Mouse (Mus musculus) thymus, adult 2 months (tissue): Measurements from ENCODE around the gene Tspan33. TPM values are rescaled to one million over a fixed set of nuclear protein-coding genes. Genes with fewer than 3 reads are reported as not detected.
"Not testable (repeated sequence)": the region's sequence is repeated elsewhere in the genome, so short reads cannot be mapped to it uniquely, and the experiment has no call there.

ENCODE experiments used
- DNase-seq: peaks from one replicate; pipeline ENCODE4 v3.0.0; 2021
- H3K27ac ChIP-seq: fragments of 200-500 bp; 2 replicates; pipeline ENCODE4 v1.5.1; 2012; ENCODE audit warnings: low read length, control low read depth; ENCODE audit not compliant: control insufficient read depth, insufficient read depth
- H3K27me3 ChIP-seq: fragments of 200-500 bp; 2 replicates; pipeline ENCODE4 v1.6.1; 2012; ENCODE audit warnings: mild to moderate bottlenecking, low read length, moderate library complexity, mixed read lengths; ENCODE audit not compliant: control insufficient read depth, insufficient read depth
- H3K36me3 ChIP-seq: fragments of 200-500 bp; 2 replicates; pipeline ENCODE4 v1.6.1; 2012; ENCODE audit warnings: mild to moderate bottlenecking, low read length, moderate library complexity; ENCODE audit not compliant: control insufficient read depth, insufficient read depth
- H3K4me1 ChIP-seq: fragments of 200-500 bp; replicated peaks from 2 replicates; pipeline ENCODE4 v1.6.1; 2012; ENCODE audit warnings: low read length; ENCODE audit not compliant: control insufficient read depth, insufficient read depth
- H3K4me3 ChIP-seq: fragments of 200-500 bp; 2 replicates; pipeline ENCODE4 v1.5.1; 2012; ENCODE audit warnings: mild to moderate bottlenecking, low read length, control low read depth, moderate library complexity; ENCODE audit not compliant: control insufficient read depth, insufficient read depth
- CTCF ChIP-seq: fragments of 200-500 bp; IDR thresholded peaks from 2 replicates; pipeline ENCODE4 v1.5.1; 2012; ENCODE audit warnings: mild to moderate bottlenecking, control low read depth, low read length, moderate library complexity, borderline replicate concordance; ENCODE audit not compliant: control insufficient read depth, poor library complexity, insufficient read depth; ENCODE audit errors: extremely low read depth
- POLR2A ChIP-seq: fragments of 200-500 bp; IDR thresholded peaks from 2 replicates; pipeline ENCODE4 v1.6.1; 2012; ENCODE audit warnings: mild to moderate bottlenecking, low read length, control low read depth, moderate library complexity; ENCODE audit not compliant: control insufficient read depth, poor library complexity, insufficient read depth; ENCODE audit errors: extremely low read depth
- WGBS: fragments of 180-500 bp; shearing (Covaris S2); methylation state at CpG from one replicate; pipeline ENCODE4 v1.1.7; 2018; 5-methylcytosine and 5-hydroxymethylcytosine counted together
- polyA plus RNA-seq: library from polyadenylated mRNA; depleted of rRNA; stranded (reverse); fragments of >200 nt; gene quantifications from 2 replicates; pipeline ENCODE4 v1.2.3, GENCODE M21; 2012

Tspan33 gene
- polyA plus RNA-seq, 1 experiment, result 6.1 TPM

- DNase-seq, result no peak
- H3K27me3 ChIP-seq, result no peaks in the 10 kb centered on the region
- no peaks in the 10 kb centered on the region for H3K36me3 ChIP-seq
- WGBS, result 70% methylated on average over 3 of the region's 3 CpGs
- no peak for TF ChIP-seq CTCF
- TF ChIP-seq POLR2A, result no peak
- no peak overlapping the region for H3K27ac ChIP-seq
- no peaks in the 10 kb centered on the region for H3K4me1 ChIP-seq
- H3K4me3 ChIP-seq, result no peak overlapping the region
These were observed 57.6 kb downstream of the Tspan33 start for GRCm38 (mm10) chr6:29751466-29752152.

- no peaks in the 10 kb centered on the region for H3K36me3 ChIP-seq
- TF ChIP-seq POLR2A (no peak), CTCF (no peak)
- no peak overlapping the region for H3K27ac ChIP-seq
- WGBS, result 97% methylated on average over 11 of the region's 11 CpGs
- no peak for DNase-seq
- no peak overlapping the region for H3K4me3 ChIP-seq
- H3K27me3 ChIP-seq, result no peaks in the 10 kb centered on the region
- H3K4me1 ChIP-seq, result no peaks in the 10 kb centered on the region
These were observed 59.3 kb downstream of the Tspan33 start for GRCm38 (mm10) chr6:29753336-29753735.

GRCm38 (mm10) chr6:29756001-29756400, 62.0 kb downstream of the Tspan33 start:
- DNase-seq, result no peak
- H3K36me3 ChIP-seq, result no peaks in the 10 kb centered on the region
- no peaks in the 10 kb centered on the region for H3K4me1 ChIP-seq
- H3K4me3 ChIP-seq, result no peak overlapping the region
- H3K27ac ChIP-seq, result no peak overlapping the region
- no peaks in the 10 kb centered on the region for H3K27me3 ChIP-seq
- WGBS, result 95% methylated on average over 5 of the region's 5 CpGs
- TF ChIP-seq CTCF (no peak), POLR2A (no peak)

GRCm38 (mm10) chr6:29756476-29756875, 62.5 kb downstream of the Tspan33 start:
- Histone ChIP-seq H3K36me3 (no peaks in the 10 kb centered on the region), H3K27me3 (no peaks in the 10 kb centered on the region), H3K4me3 (no peak overlapping the region), H3K4me1 (no peaks in the 10 kb centered on the region), H3K27ac (no peak overlapping the region)
- no peak for TF ChIP-seq POLR2A
- no peak for TF ChIP-seq CTCF
- 98% methylated on average over 4 of the region's 4 CpGs for WGBS
- DNase-seq, result no peak

GRCm38 (mm10) chr6:29758417-29758816, 64.4 kb downstream of the Tspan33 start:
- TF ChIP-seq POLR2A, result no peak
- no peak; the same call in 1 of the 2 replicates for TF ChIP-seq CTCF
- no peaks in the 10 kb centered on the region for H3K27me3 ChIP-seq
- no peaks in the 10 kb centered on the region for H3K4me1 ChIP-seq
- WGBS, result 50% methylated on average over 4 of the region's 4 CpGs
- H3K36me3 ChIP-seq, result no peaks in the 10 kb centered on the region
- peak; percentile 69 for DNase-seq
- H3K27ac ChIP-seq, result no peak overlapping the region
- no peak overlapping the region for H3K4me3 ChIP-seq

GRCm38 (mm10) chr6:29759012-29759679, 65.1 kb downstream of the Tspan33 start:
- Histone ChIP-seq H3K27ac (no peak overlapping the region), H3K4me3 (no peak overlapping the region), H3K4me1 (no peaks in the 10 kb centered on the region), H3K36me3 (no peaks in the 10 kb centered on the region), H3K27me3 (no peaks in the 10 kb centered on the region)
- TF ChIP-seq POLR2A, result no peak
- TF ChIP-seq CTCF, result no peak
- no peak for DNase-seq
- 93% methylated on average over 13 of the region's 13 CpGs for WGBS

GRCm38 (mm10) chr6:29760397-29760796, 66.4 kb downstream of the Tspan33 start:
- WGBS, result 98% methylated on average over 2 of the region's 2 CpGs
- H3K27ac ChIP-seq, DNase-seq, H3K4me1 ChIP-seq, H3K36me3 ChIP-seq, H3K4me3 ChIP-seq, H3K27me3 ChIP-seq: not testable (repeated sequence)
